Mouse (Mus musculus): ENCODE measurements at regions not wholly inside any gene's neighbourhood (a gene's known extent, or its start where the extent isn't known, plus 50 kb on each side); places are given as distances from the start of the nearest gene placed in this dataset.

- TF ChIP-seq CTCF (IDR thresholded peaks at IDR 0.05; ENCODE audit: low read depth) (no peak), EP300 (IDR thresholded peaks at IDR 0.05; ENCODE audit: low read depth) (no peak)
These were observed 279.6 kb upstream of the Eef2kmt start for GRCm38 (mm10) chr16:5535414-5535813.

Data from liver, embryonic 14.5 days (tissue).